ENCODE assay signal across 7 mouse cellular contexts in genomic region chr8:108885450-108885849, GRCm38 (mm10).
DNase-seq lines count a peak whose midpoint lies in the region; ATAC-seq lines count a peak whose summit lies in the region.

No protein-coding gene starts in this region.

- H3K4me1 ChIP-seq in hindbrain, embryonic 13.5 days (replicated peaks) = peaks cover 71% of the 10 kb centered on the region

- ATAC-seq in hindbrain, embryonic 13.5 days (ENCODE audit: low FRiP score) = no peak

- DNase-seq in brain, adult 2 months (ENCODE audit: low read depth, low spot score) = peak; percentile 87
- DNase-seq in cerebellum, adult 9-11 months = peak; percentile 88
- DNase-seq in lung, postnatal 10 days = peak; percentile 58
- no peak for DNase-seq in frontal cortex, postnatal 10 days (ENCODE audit: low spot score in 2 of 2)
- DNase-seq in urinary bladder, postnatal 4 days (ENCODE audit: low spot score in 2 of 2) = no peak
- DNase-seq in left cerebral cortex, adult 18-20 months (ENCODE audit: low spot score in 2 of 2) = no peak

- H3K9me3 ChIP-seq in hindbrain, embryonic 13.5 days = no peaks in the 10 kb centered on the region

- WGBS in hindbrain, embryonic 13.5 days = 31% methylated on average over 14 of the region's 14 CpGs

- peak overlapping the region; percentile 59; the same call in 1 of the 2 replicates for H3K9ac ChIP-seq in hindbrain, embryonic 13.5 days

- H3K4me3 ChIP-seq in hindbrain, embryonic 13.5 days = no peak overlapping the region

- H3K36me3 ChIP-seq in hindbrain, embryonic 13.5 days = no peaks in the 10 kb centered on the region

- 0 out of 2 replicates have a peak, but pooled peaks cover 2% of the 10 kb centered on the region for H3K27me3 ChIP-seq in hindbrain, embryonic 13.5 days

- peak overlapping the region; percentile 85 for H3K27ac ChIP-seq in hindbrain, embryonic 13.5 days

- peak overlapping the region; percentile 13; the same call in 1 of the 2 replicates for H3K4me2 ChIP-seq in hindbrain, embryonic 13.5 days

Comparison
In these comparisons a context has a peak if more than half of its experiments do, and no peak if none do; other contexts are left out.
1. DNase-seq: peak in brain, adult 2 months (single experiment), cerebellum, adult 9-11 months (single experiment) and lung, postnatal 10 days (single experiment); none in frontal cortex, postnatal 10 days (0 of 2), urinary bladder, postnatal 4 days (0 of 2) and left cerebral cortex, adult 18-20 months (0 of 2).